Mouse (Mus musculus): Measurements from ENCODE around the gene Daam1. TPM values are rescaled to one million over a fixed set of nuclear protein-coding genes. Genes with fewer than 3 reads are reported as not detected.

Gene Daam1
- polyA plus RNA-seq, 1 experiment from 2014 or later, result 4.5 TPM

GRCm38 (mm10) chr12:71954180-71954935 is 123.5 kb downstream of the Daam1 start:
- 77% methylated on average over 5 of the region's 5 CpGs for WGBS (ENCODE audit: insufficient replicate concordance)
- no peak for TF ChIP-seq EP300 (IDR thresholded peaks at IDR 0.05; ENCODE audit: low read depth)
- no peak for TF ChIP-seq CTCF (IDR thresholded peaks at IDR 0.05; ENCODE audit: low read depth)
- H3K9ac ChIP-seq (replicated peaks), result no peak overlapping the region
- H3K9me3 ChIP-seq (ENCODE audit: low read length), result no peaks in the 10 kb centered on the region
- peaks cover 37% of the 10 kb centered on the region for H3K36me3 ChIP-seq (replicated peaks; ENCODE audit: insufficient read depth, low read length)
- H3K4me2 ChIP-seq (ENCODE audit: low read depth, low read length), result no peak overlapping the region
- no peak overlapping the region for H3K4me3 ChIP-seq (ENCODE audit: low read depth, low read length)
- H3K27ac ChIP-seq (ENCODE audit: low read depth), result no peak overlapping the region
- H3K4me1 ChIP-seq (ENCODE audit: insufficient read depth), result no peaks in the 10 kb centered on the region
- H3K27me3 ChIP-seq (ENCODE audit: insufficient read depth, low read length), result no peaks in the 10 kb centered on the region
- ATAC-seq (no peak), DNase-seq (no peak)

GRCm38 (mm10) chr12:71956980-71957379 is 126.1 kb downstream of the Daam1 start:
- Histone ChIP-seq H3K36me3 (replicated peaks; ENCODE audit: insufficient read depth, low read length) (peaks cover 48% of the 10 kb centered on the region), H3K4me1 (ENCODE audit: insufficient read depth) (no peaks in the 10 kb centered on the region), H3K9ac (replicated peaks) (no peak overlapping the region), H3K9me3 (ENCODE audit: low read length) (no peaks in the 10 kb centered on the region), H3K27me3 (ENCODE audit: insufficient read depth, low read length) (no peaks in the 10 kb centered on the region), H3K4me3 (ENCODE audit: low read depth, low read length) (no peak overlapping the region), H3K27ac (ENCODE audit: low read depth) (no peak overlapping the region), H3K4me2 (ENCODE audit: low read depth, low read length) (no peak overlapping the region)
- ATAC-seq (no peak), DNase-seq (no peak)
- TF ChIP-seq EP300 (IDR thresholded peaks at IDR 0.05; ENCODE audit: low read depth) (no peak), CTCF (IDR thresholded peaks at IDR 0.05; ENCODE audit: low read depth) (no peak)
- 88% methylated on average over 6 of the region's 6 CpGs for WGBS (ENCODE audit: insufficient replicate concordance)

- no peak overlapping the region for H3K4me3 ChIP-seq (ENCODE audit: low read depth, low read length)
- TF ChIP-seq CTCF (IDR thresholded peaks at IDR 0.05; ENCODE audit: low read depth) (no peak), EP300 (IDR thresholded peaks at IDR 0.05; ENCODE audit: low read depth) (no peak)
- no peak for DNase-seq
- 88% methylated on average over 5 of the region's 5 CpGs for whole genome bisulfite sequencing (ENCODE audit: insufficient replicate concordance)
- no peaks in the 10 kb centered on the region for H3K27me3 ChIP-seq (ENCODE audit: insufficient read depth, low read length)
- H3K9ac ChIP-seq (replicated peaks), result no peak overlapping the region
- no peaks in the 10 kb centered on the region for H3K4me1 ChIP-seq (ENCODE audit: insufficient read depth)
- ATAC-seq, result no peak
- no peak overlapping the region for H3K4me2 ChIP-seq (ENCODE audit: low read depth, low read length)
- no peaks in the 10 kb centered on the region for H3K9me3 ChIP-seq (ENCODE audit: low read length)
- no peak overlapping the region for H3K27ac ChIP-seq (ENCODE audit: low read depth)
- H3K36me3 ChIP-seq (replicated peaks; ENCODE audit: insufficient read depth, low read length), result peaks cover 47% of the 10 kb centered on the region
Observed at GRCm38 (mm10) chr12:71957496-71957895, 126.6 kb downstream of the Daam1 start.

GRCm38 (mm10) chr12:71959351-71959991 is 128.6 kb downstream of the Daam1 start:
- Histone ChIP-seq H3K4me3 (ENCODE audit: low read depth, low read length) (no peak overlapping the region), H3K4me2 (ENCODE audit: low read depth, low read length) (no peak overlapping the region), H3K4me1 (ENCODE audit: insufficient read depth) (no peaks in the 10 kb centered on the region), H3K27ac (ENCODE audit: low read depth) (no peak overlapping the region), H3K9ac (replicated peaks) (no peak overlapping the region), H3K36me3 (replicated peaks; ENCODE audit: insufficient read depth, low read length) (peaks cover 35% of the 10 kb centered on the region), H3K9me3 (ENCODE audit: low read length) (no peaks in the 10 kb centered on the region), H3K27me3 (ENCODE audit: insufficient read depth, low read length) (no peaks in the 10 kb centered on the region)
- DNase-seq, result no peak
- TF ChIP-seq EP300 (IDR thresholded peaks at IDR 0.05; ENCODE audit: low read depth) (no peak), CTCF (IDR thresholded peaks at IDR 0.05; ENCODE audit: low read depth) (no peak)
- 67% methylated on average over 6 of the region's 6 CpGs for WGBS (ENCODE audit: insufficient replicate concordance)
- no peak for ATAC-seq

- Histone ChIP-seq H3K27ac (ENCODE audit: low read depth) (no peak overlapping the region), H3K4me3 (ENCODE audit: low read depth, low read length) (no peak overlapping the region), H3K9me3 (ENCODE audit: low read length) (no peaks in the 10 kb centered on the region), H3K36me3 (replicated peaks; ENCODE audit: insufficient read depth, low read length) (peaks cover 26% of the 10 kb centered on the region), H3K9ac (replicated peaks) (no peak overlapping the region), H3K4me1 (ENCODE audit: insufficient read depth) (no peaks in the 10 kb centered on the region), H3K4me2 (ENCODE audit: low read depth, low read length) (no peak overlapping the region), H3K27me3 (ENCODE audit: insufficient read depth, low read length) (no peaks in the 10 kb centered on the region)
- TF ChIP-seq CTCF (IDR thresholded peaks at IDR 0.05; ENCODE audit: low read depth) (no peak), EP300 (IDR thresholded peaks at IDR 0.05; ENCODE audit: low read depth) (no peak)
- no peak for ATAC-seq
- DNase-seq, result no peak
- 89% methylated on average over 3 of the region's 3 CpGs for WGBS (ENCODE audit: insufficient replicate concordance)
Observed at GRCm38 (mm10) chr12:71961671-71962070, 130.8 kb downstream of the Daam1 start.

GRCm38 (mm10) chr12:71962616-71963015 is 131.7 kb downstream of the Daam1 start:
- Histone ChIP-seq H3K9me3 (ENCODE audit: low read length) (no peaks in the 10 kb centered on the region), H3K4me3 (ENCODE audit: low read depth, low read length) (no peak overlapping the region), H3K4me1 (ENCODE audit: insufficient read depth) (no peaks in the 10 kb centered on the region), H3K9ac (replicated peaks) (no peak overlapping the region), H3K27ac (ENCODE audit: low read depth) (no peak overlapping the region), H3K4me2 (ENCODE audit: low read depth, low read length) (no peak overlapping the region), H3K27me3 (ENCODE audit: insufficient read depth, low read length) (no peaks in the 10 kb centered on the region), H3K36me3 (replicated peaks; ENCODE audit: insufficient read depth, low read length) (peaks cover 24% of the 10 kb centered on the region)
- 85% methylated on average over 4 of the region's 4 CpGs for WGBS (ENCODE audit: insufficient replicate concordance)
- TF ChIP-seq CTCF (IDR thresholded peaks at IDR 0.05; ENCODE audit: low read depth), result no peak
- TF ChIP-seq EP300 (IDR thresholded peaks at IDR 0.05; ENCODE audit: low read depth), result no peak
- no peak for DNase-seq
- ATAC-seq, result no peak

Measured in liver, postnatal 0 days (tissue).